Mouse (Mus musculus) embryonic facial prominence, embryonic 14.5 days (tissue): ENCODE measurements around the gene Tlr8. TPM values are rescaled to one million over a fixed set of nuclear protein-coding genes. Genes with fewer than 3 reads are reported as not detected.
"Not testable (repeated sequence)": the region's sequence is repeated elsewhere in the genome, so short reads cannot be mapped to it uniquely, and the experiment has no call there.

Experiments
- ATAC-seq: fragments of 200-750 bp; cut with Nextera tagmentation; 2 replicates; pipeline ENCODE4 v1.8.0; 2017; ENCODE audit warnings: low read depth, moderate number of reproducible peaks, moderate TSS enrichment
- DNase-seq: peaks from one replicate; pipeline ENCODE4 v3.0.0-alpha.2; 2015; ENCODE audit warnings: low spot score
- H3K27ac ChIP-seq: fragments of 300-500 bp; sonication (generic); replicated peaks from 2 replicates; pipeline ENCODE4 v1.5.1; 2014; ENCODE audit warnings: low read depth, mild to moderate bottlenecking, low read length, moderate library complexity
- H3K27me3 ChIP-seq: fragments of 300-500 bp; sonication (generic); replicated peaks from 2 replicates; pipeline ENCODE4 v1.6.1; 2014; ENCODE audit warnings: low read length; ENCODE audit not compliant: control insufficient read depth, insufficient read depth
- H3K36me3 ChIP-seq: fragments of 300-500 bp; sonication (generic); 2 replicates; pipeline ENCODE4 v1.6.1; 2014; ENCODE audit warnings: low read length, mixed read lengths; ENCODE audit not compliant: control insufficient read depth, insufficient read depth
- H3K4me1 ChIP-seq: fragments of 300-500 bp; sonication (generic); 2 replicates; pipeline ENCODE4 v1.6.1; 2014; ENCODE audit warnings: antibody characterized with exemption, low read length; ENCODE audit not compliant: control insufficient read depth, insufficient read depth
- H3K4me2 ChIP-seq: fragments of 300-500 bp; sonication (generic); 2 replicates; pipeline ENCODE4 v1.6.1; 2014; ENCODE audit warnings: low read depth, mild to moderate bottlenecking, low read length, moderate library complexity, mixed read lengths
- H3K4me3 ChIP-seq: fragments of 300-500 bp; sonication (generic); 2 replicates; pipeline ENCODE4 v1.5.1; 2014; ENCODE audit warnings: low read depth, mild to moderate bottlenecking, low read length
- H3K9ac ChIP-seq: fragments of 300-500 bp; sonication (generic); 2 replicates; pipeline ENCODE4 v1.6.1; 2014; ENCODE audit warnings: low read depth, mild to moderate bottlenecking, low read length, moderate library complexity, mixed read lengths
- H3K9me3 ChIP-seq: fragments of 300-500 bp; sonication (generic); 2 replicates; pipeline ENCODE4 v1.6.1; 2016; ENCODE audit warnings: low read length; ENCODE audit not compliant: control insufficient read depth
- WGBS: fragments of 180-500 bp; shearing (Covaris S2); extraction: QIAGEN DNeasy Blood & Tissue Kit; methylation state at CpG from one replicate; pipeline ENCODE4 v1.1.7; 2014; 5-methylcytosine and 5-hydroxymethylcytosine counted together
- polyA plus RNA-seq: library from polyadenylated mRNA; unstranded; fragments of >200 nt; fragmentation: Nextera tagmentation; extraction: Ambion mirVana; gene quantifications from 2 replicates; pipeline ENCODE4 v1.2.1, GENCODE M21; 2014

The Tlr8 gene
- polyA plus RNA-seq, result 0.36 and 0.47 TPM in 2 replicates

DNA sequence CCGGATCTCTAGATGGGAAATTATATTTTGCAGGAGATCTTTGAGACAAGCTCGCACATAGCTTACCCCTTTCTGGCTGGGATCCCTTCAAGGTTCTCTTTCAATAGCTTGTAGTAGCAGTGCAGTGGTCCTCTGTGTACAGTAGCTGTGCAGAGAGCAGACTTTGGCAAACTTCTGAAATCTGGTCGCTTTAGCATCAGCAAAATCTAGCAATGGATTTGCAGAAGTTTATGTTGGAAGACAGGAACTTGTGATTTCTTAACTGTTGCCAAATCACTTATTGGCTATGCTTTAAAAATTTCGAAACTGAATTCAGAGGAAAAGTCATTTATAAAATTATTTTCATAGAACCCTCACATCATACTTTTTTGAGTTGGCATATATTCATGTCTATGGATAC is at the start of gene Tlr8:
Tlr8 (minus strand) TSS at position 244 of the 400 bp plus-strand sequence.
- ATAC-seq, result no peak
- H3K9ac ChIP-seq, result no peak within 1 kb of the TSS
- no peaks in the 10 kb centered on the region for H3K36me3 ChIP-seq
- H3K4me2 ChIP-seq, result no peak within 1 kb of the TSS
- no peaks in the 10 kb centered on the region for H3K4me1 ChIP-seq
- H3K9me3 ChIP-seq, result no peaks in the 10 kb centered on the region
- DNase-seq, result no peak
- H3K4me3 ChIP-seq, result no peak within 1 kb of the TSS
- 68% methylated on average over 4 of the region's 4 CpGs for WGBS
- H3K27ac ChIP-seq, result no peak within 1 kb of the TSS
- peaks cover 30% of the 10 kb centered on the region for H3K27me3 ChIP-seq

DNA sequence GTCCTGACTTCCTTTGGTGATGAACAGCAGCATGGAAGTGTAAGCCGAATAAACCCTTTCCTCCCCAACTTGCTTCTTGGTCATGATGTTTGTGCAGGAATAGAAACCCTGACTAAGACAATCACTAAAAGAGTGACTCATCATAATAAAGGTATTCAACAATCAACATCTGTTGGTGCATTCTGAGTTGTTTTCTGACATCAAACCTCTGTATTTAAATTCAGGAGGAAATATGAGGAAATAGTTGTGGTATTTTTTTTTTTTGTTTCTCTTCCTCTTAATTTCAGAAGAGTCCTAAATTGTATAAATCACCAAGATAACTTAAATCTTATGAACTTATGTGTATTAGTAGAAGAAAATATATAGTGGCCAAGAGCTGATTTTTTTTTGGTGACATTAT is 37.9 kb upstream of the Tlr8 start:
- H3K9me3 ChIP-seq, H3K9ac ChIP-seq, H3K4me1 ChIP-seq, H3K4me3 ChIP-seq, DNase-seq, H3K4me2 ChIP-seq, ATAC-seq, H3K27me3 ChIP-seq, H3K27ac ChIP-seq, H3K36me3 ChIP-seq: not testable (repeated sequence)
- WGBS, result no CpG with 5 or more reads among the region's 1 CpGs

DNA sequence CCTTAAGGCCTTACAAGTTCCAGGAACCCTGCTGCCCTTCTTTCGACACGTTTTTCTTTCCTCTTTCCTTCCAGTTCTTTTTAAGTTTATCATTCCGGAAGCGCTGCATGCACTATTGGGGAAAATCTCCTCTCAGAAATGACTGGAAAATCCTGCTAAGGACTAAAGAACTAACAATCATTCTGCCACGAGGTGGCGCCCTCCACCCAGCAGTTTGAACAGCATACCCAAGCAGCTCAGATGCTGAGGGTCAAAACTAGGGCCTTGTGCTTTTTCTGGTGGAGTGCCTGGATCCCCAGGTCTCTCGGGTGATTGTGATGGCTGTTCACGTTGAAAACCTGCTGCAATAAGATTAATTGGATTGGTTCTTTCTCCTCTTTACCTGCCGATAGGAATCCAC is 12.8 kb upstream of the Tlr8 start:
- H3K36me3 ChIP-seq, result no peaks in the 10 kb centered on the region
- DNase-seq (peak; percentile 77), ATAC-seq (peak; percentile 67; the same call in 1 of the 2 replicates)
- no peak overlapping the region for H3K9ac ChIP-seq
- H3K4me2 ChIP-seq, result peak overlapping the region; percentile 43
- H3K4me3 ChIP-seq, result peak overlapping the region; percentile 18
- peaks cover 9% of the 10 kb centered on the region; the same call in 1 of the 2 replicates for H3K27me3 ChIP-seq
- WGBS, result 24% methylated on average over 9 of the region's 9 CpGs
- no peaks in the 10 kb centered on the region for H3K4me1 ChIP-seq
- H3K9me3 ChIP-seq, result no peaks in the 10 kb centered on the region
- H3K27ac ChIP-seq, result no peak overlapping the region

DNA sequence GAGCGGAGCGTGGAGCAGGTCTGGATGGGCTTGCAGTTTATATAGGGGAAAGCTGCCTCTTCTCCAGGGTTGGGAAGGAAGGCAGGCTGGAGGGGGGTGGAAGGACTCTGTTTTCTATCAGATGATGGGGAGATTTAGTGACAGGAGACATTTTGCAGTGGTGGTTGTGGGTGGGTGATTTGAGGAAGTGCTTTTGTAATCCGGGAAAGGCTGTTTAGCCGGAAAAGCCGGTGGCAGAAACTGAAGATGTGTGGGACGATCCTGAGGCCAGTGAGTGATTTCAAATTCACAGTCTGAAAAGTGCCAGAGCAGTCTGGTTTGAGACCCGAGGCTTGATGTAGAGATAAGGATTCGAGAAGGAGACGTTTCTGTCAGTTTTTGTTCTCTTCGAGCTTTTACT is 12.4 kb upstream of the Tlr8 start:
- H3K4me3 ChIP-seq, result peak overlapping the region; percentile 18
- no peak overlapping the region for H3K27ac ChIP-seq
- no peaks in the 10 kb centered on the region for H3K36me3 ChIP-seq
- no peaks in the 10 kb centered on the region for H3K4me1 ChIP-seq
- 55% methylated on average over 10 of the region's 10 CpGs for WGBS
- peaks cover 9% of the 10 kb centered on the region; the same call in 1 of the 2 replicates for H3K27me3 ChIP-seq
- ATAC-seq (no peak; the same call in 1 of the 2 replicates), DNase-seq (peak; percentile 4)
- no peak overlapping the region for H3K9ac ChIP-seq
- peak overlapping the region; percentile 43 for H3K4me2 ChIP-seq
- H3K9me3 ChIP-seq, result no peaks in the 10 kb centered on the region

DNA sequence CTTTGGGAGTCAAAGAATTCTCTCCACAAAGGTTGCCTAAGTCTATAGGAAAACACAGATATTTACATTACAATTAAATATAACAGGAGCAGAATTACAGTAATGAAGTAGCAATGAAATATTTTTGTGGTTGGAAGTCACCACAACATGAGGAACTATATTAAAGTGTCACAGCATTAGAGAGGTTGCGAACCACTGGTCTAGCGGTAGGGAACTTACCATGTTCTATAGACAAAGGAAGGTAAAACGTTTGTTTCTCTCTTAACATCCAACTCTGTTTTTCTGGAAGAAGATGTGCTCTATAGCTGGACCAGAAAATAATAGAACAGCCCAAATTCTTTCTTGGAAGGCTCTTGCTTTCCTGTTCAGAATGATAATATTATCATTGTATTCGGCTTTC is 599 bp downstream of the Tlr8 start:
- Histone ChIP-seq H3K4me2 (no peak overlapping the region), H3K4me1 (no peaks in the 10 kb centered on the region), H3K9me3 (no peaks in the 10 kb centered on the region), H3K27me3 (peaks cover 30% of the 10 kb centered on the region), H3K9ac (no peak overlapping the region), H3K27ac (no peak overlapping the region), H3K4me3 (no peak overlapping the region), H3K36me3 (no peaks in the 10 kb centered on the region)
- ATAC-seq, result no peak
- no peak for DNase-seq
- 83% methylated on average over 4 of the region's 4 CpGs for WGBS

DNA sequence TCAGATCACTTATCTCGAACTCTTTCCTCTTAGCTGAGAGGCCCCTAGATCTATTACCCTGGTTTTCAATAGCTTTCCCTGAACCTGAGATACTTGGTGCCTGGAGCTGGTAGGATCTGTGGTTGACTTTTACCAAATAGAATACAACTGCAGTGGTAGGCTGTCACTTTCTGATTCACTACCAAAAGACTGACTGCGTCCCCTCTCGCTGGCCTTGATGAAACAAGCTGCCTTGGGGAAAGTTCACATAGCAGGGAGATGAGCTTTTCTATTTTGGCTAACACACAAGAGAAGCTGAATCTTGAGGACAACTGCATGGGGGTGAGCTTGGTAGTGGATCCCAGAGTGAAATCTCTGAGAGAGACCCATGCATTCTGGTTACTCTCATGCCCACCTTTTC is 22.4 kb downstream of the Tlr8 start:
- peaks cover 18% of the 10 kb centered on the region for H3K27me3 ChIP-seq
- H3K36me3 ChIP-seq, result no peaks in the 10 kb centered on the region
- 94% methylated on average over 3 of the region's 3 CpGs for WGBS
- H3K9ac ChIP-seq, result no peak overlapping the region
- ATAC-seq, result no peak
- H3K4me1 ChIP-seq, result no peaks in the 10 kb centered on the region
- DNase-seq, result no peak
- H3K4me2 ChIP-seq, result no peak overlapping the region
- H3K4me3 ChIP-seq, result no peak overlapping the region
- H3K27ac ChIP-seq, result no peak overlapping the region
- no peaks in the 10 kb centered on the region for H3K9me3 ChIP-seq

DNA sequence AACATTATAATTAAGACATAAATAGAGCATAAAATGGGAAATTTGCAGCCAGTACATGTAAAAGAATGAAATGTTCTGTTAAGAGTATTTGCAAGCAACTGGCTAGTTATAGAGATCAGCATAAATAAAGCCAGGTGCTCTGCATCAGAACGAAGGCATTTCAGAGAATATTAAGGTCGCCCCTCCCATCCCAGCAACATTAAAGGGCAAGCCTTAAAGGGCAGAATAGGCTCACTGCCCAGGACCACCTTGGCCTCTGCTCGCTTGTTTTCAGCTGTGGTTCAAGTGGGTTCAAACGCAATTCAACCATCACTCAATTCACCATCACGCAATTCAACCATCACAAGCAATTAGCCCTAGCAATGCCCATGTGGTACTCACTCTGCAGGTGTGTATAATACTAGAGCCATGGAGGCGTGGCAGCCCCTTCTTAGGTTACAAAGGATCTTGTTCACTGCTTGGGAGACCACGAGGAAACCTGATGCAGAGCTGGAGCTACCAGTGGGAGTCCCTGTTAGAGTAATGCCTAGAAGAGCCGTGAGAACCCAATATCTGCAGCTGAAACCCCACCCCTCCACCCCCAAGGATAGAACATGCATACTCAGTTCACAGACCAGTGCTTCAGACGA is 24.7 kb downstream of the Tlr8 start:
- no peak overlapping the region for H3K4me2 ChIP-seq
- no peak overlapping the region for H3K4me3 ChIP-seq
- no peak overlapping the region for H3K9ac ChIP-seq
- DNase-seq (peak; percentile 71), ATAC-seq (peak; percentile 93)
- peaks cover 7% of the 10 kb centered on the region for H3K27me3 ChIP-seq
- 40% methylated on average over 9 of the region's 9 CpGs for WGBS
- H3K4me1 ChIP-seq, result no peaks in the 10 kb centered on the region
- no peaks in the 10 kb centered on the region for H3K36me3 ChIP-seq
- H3K27ac ChIP-seq, result no peak overlapping the region
- no peaks in the 10 kb centered on the region for H3K9me3 ChIP-seq

DNA sequence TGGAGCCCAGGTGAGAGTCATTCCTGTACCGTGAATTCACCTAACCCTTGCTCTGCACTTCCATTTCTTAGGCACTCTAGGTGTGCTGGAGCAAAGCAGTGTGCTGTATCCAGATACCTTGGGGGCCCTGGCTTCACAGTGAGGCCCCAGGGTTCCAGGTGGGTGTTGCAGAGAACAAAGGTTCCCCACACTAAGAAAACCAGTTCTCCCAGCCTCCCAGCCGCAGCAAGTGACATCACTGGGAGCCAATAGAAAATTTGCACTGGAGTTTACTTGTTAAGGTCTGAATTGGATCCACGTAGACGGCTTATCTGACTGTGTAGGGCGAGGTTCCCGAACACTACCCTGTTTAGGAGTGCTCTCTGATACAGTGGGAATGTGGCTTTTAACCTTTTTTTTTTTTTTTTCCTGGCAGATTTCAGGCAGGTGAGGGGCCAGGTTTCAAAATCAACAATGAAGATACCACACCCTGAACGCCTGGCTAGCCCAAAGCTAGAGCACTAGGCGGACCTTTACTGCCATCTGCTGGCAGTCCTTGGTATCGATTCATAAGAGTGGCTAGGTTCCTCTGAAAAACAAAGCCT is 30.9 kb downstream of the Tlr8 start:
- Histone ChIP-seq H3K9ac (no peak overlapping the region), H3K4me3 (no peak overlapping the region), H3K9me3 (no peaks in the 10 kb centered on the region), H3K36me3 (no peaks in the 10 kb centered on the region), H3K4me1 (no peaks in the 10 kb centered on the region), H3K27me3 (peaks cover 7% of the 10 kb centered on the region; the same call in 1 of the 2 replicates), H3K4me2 (no peak overlapping the region), H3K27ac (peak overlapping the region; percentile 58; the same call in 1 of the 2 replicates)
- ATAC-seq, result peak; percentile 89
- DNase-seq, result peak; percentile 76
- WGBS, result 21% methylated on average over 9 of the region's 9 CpGs

DNA sequence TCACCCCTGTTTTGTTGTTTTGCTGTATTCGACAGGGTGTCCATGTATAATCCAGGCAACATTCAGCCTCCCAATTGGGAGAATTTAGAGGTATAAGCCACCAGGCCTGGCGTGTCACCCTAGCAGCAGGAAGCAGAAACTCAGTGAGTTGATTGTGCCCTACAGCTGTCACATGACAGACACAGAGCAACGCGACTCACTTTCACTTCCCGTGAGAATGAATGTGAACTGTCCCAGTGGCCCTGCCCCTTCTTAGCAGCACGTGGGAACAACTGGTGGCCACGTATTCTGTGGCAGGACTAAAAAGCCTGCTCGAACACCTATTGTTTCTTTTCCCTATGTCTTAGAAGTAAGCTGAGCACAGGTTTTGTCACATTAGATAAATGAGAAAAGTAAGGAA is 33.0 kb downstream of the Tlr8 start:
- Histone ChIP-seq H3K9me3 (no peaks in the 10 kb centered on the region), H3K4me2 (no peak overlapping the region), H3K9ac (no peak overlapping the region), H3K27me3 (peaks cover 7% of the 10 kb centered on the region; the same call in 1 of the 2 replicates), H3K4me3 (no peak overlapping the region), H3K36me3 (no peaks in the 10 kb centered on the region), H3K27ac (no peak overlapping the region; the same call in 1 of the 2 replicates), H3K4me1 (no peaks in the 10 kb centered on the region)
- DNase-seq (peak; percentile 38), ATAC-seq (no peak)
- WGBS, result 50% methylated on average over 8 of the region's 8 CpGs
